ENCODE assay signal across 23 mouse cellular contexts in genomic region chrX:71108056-71108735, GRCm38 (mm10). TPM values are rescaled to one million over a fixed set of nuclear protein-coding genes. Genes with fewer than 3 reads are reported as not detected.
DNase-seq lines count a peak whose midpoint lies in the region; ATAC-seq and TF ChIP-seq lines count a peak whose summit lies in the region.
"Had no signal": no experiment of that assay in that cellular context is flagged by ENCODE, and none has a peak within 500 bp of the region (broad histone marks: within the 10 kb centered on the region; RNA-seq: fewer than 3 reads in every experiment).

No protein-coding gene starts in this region.

- H3K9me3 ChIP-seq in liver, embryonic 12.5 days (replicated peaks) = no peaks in the 10 kb centered on the region
- H3K9me3 ChIP-seq in midbrain, embryonic 15.5 days = no peaks in the 10 kb centered on the region
- H3K9me3 ChIP-seq: forebrain, embryonic 13.5 days; G1E; limb, embryonic 12.5 days; liver, embryonic 13.5 days; megakaryocyte, embryonic 14.5 days; midbrain, embryonic 13.5 days had no signal

- 69% methylated on average over 4 of the region's 4 CpGs for WGBS in liver, adult 2 months
- 64% methylated on average over 4 of the region's 4 CpGs for WGBS in liver, embryonic 12.5 days (ENCODE audit: insufficient replicate concordance)
- 84% methylated on average over 4 of the region's 4 CpGs for WGBS in midbrain, embryonic 15.5 days

- H3K27me3 ChIP-seq in liver, adult 2 months (ENCODE audit: control insufficient read depth, insufficient read depth, low read length) = no peaks in the 10 kb centered on the region
- peaks cover 7% of the 10 kb centered on the region; the same call in 1 of the 2 replicates for H3K27me3 ChIP-seq in liver, embryonic 12.5 days (replicated peaks)
- H3K27me3 ChIP-seq in midbrain, embryonic 15.5 days (replicated peaks) = no peaks in the 10 kb centered on the region
- H3K27me3 ChIP-seq: CH12.LX; forebrain, embryonic 13.5 days; liver, embryonic 13.5 days; midbrain, embryonic 13.5 days had no signal

- no peak overlapping the region for H3K27ac ChIP-seq in liver, adult 2 months (replicated peaks; ENCODE audit: insufficient read depth, low read depth, low read length)
- no peak overlapping the region for H3K27ac ChIP-seq in liver, embryonic 12.5 days
- H3K27ac ChIP-seq in brown adipose tissue, adult 24 weeks (replicated peaks; ENCODE audit: low read depth, low read length) = peak overlapping the region; percentile 88
- no peak overlapping the region for H3K27ac ChIP-seq in midbrain, embryonic 15.5 days
- H3K27ac ChIP-seq: forebrain, embryonic 13.5 days; hindbrain, embryonic 14.5 days; limb, embryonic 12.5 days; liver, embryonic 13.5 days; midbrain, embryonic 13.5 days had no signal

- H3K4me3 ChIP-seq in liver, adult 2 months (ENCODE audit: insufficient read depth, low read depth, low read length) = no peak overlapping the region
- H3K4me3 ChIP-seq in liver, embryonic 12.5 days = no peak overlapping the region
- H3K4me3 ChIP-seq in brown adipose tissue, adult 24 weeks (ENCODE audit: insufficient read depth, low read depth, low read length) = no peak overlapping the region
- H3K4me3 ChIP-seq in midbrain, embryonic 15.5 days = no peak overlapping the region
- H3K4me3 ChIP-seq: forebrain, embryonic 13.5 days; limb, embryonic 12.5 days; liver, embryonic 13.5 days; megakaryocyte, embryonic 14.5 days; midbrain, embryonic 13.5 days had no signal

- DNase-seq in gastrocnemius, adult 18-20 months (ENCODE audit: low spot score) = peak; percentile 52
- DNase-seq in gastrocnemius, postnatal 4 days (ENCODE audit: low spot score in 2 of 2) = no peak
- DNase-seq in liver, adult 2 months (ENCODE audit: extremely low read depth, low read depth, low spot score) = peak; percentile 25
- peak; percentile 43 for DNase-seq in lung, postnatal 36 days
- DNase-seq: B cell, adult 2 months; cerebellum, postnatal 36 days; gastrocnemius, postnatal 25 days; kidney, adult 18-20 months; kidney, postnatal 4 days; liver, embryonic 13.5 days; lung, embryonic 14.5 days; thymus, postnatal 25 days had no signal

- no peaks in the 10 kb centered on the region for H3K36me3 ChIP-seq in liver, adult 2 months (ENCODE audit: control insufficient read depth, insufficient read depth, low read length)
- no peaks in the 10 kb centered on the region for H3K36me3 ChIP-seq in liver, embryonic 12.5 days
- no peaks in the 10 kb centered on the region for H3K36me3 ChIP-seq in midbrain, embryonic 15.5 days (replicated peaks)
- H3K36me3 ChIP-seq: G1E; limb, embryonic 12.5 days; liver, embryonic 13.5 days; midbrain, embryonic 13.5 days had no signal

- H3K9ac ChIP-seq in liver, adult 2 months (ENCODE audit: low read depth, low read length) = no peak overlapping the region
- no peak overlapping the region for H3K9ac ChIP-seq in liver, embryonic 12.5 days
- no peak overlapping the region for H3K9ac ChIP-seq in midbrain, embryonic 15.5 days
- H3K9ac ChIP-seq: forebrain, embryonic 13.5 days; hindbrain, embryonic 14.5 days; limb, embryonic 12.5 days; liver, embryonic 13.5 days; lung, embryonic 14.5 days; midbrain, embryonic 13.5 days had no signal

- TF ChIP-seq POLR2A in liver, adult 2 months (IDR thresholded peaks at IDR 0.05; ENCODE audit: extremely low read depth, insufficient read depth, low read length) = no peak

- no peaks in the 10 kb centered on the region; the same call in 1 of the 2 replicates for H3K4me1 ChIP-seq in liver, adult 2 months (ENCODE audit: control insufficient read depth, insufficient read depth, low read length)
- H3K4me1 ChIP-seq in liver, embryonic 12.5 days = no peaks in the 10 kb centered on the region
- H3K4me1 ChIP-seq in brown adipose tissue, adult 24 weeks (ENCODE audit: control insufficient read depth, insufficient read depth, insufficient read length, low read length) = peaks cover 6% of the 10 kb centered on the region
- no peaks in the 10 kb centered on the region for H3K4me1 ChIP-seq in midbrain, embryonic 15.5 days
- H3K4me1 ChIP-seq: forebrain, embryonic 13.5 days; limb, embryonic 12.5 days; liver, embryonic 13.5 days; megakaryocyte, embryonic 14.5 days; midbrain, embryonic 13.5 days had no signal

- no peaks in the 10 kb centered on the region for H3K79me2 ChIP-seq in liver, adult 2 months (ENCODE audit: control insufficient read depth, insufficient read depth, low read length)

- ATAC-seq in liver, embryonic 12.5 days = no peak
- no peak for ATAC-seq in midbrain, embryonic 15.5 days (replicated peaks)
- ATAC-seq: forebrain, embryonic 13.5 days; inflammation-experienced regulatory T-cells, adult 6 months; midbrain, embryonic 13.5 days had no signal

- H3K4me2 ChIP-seq in liver, embryonic 12.5 days = no peak overlapping the region
- no peak overlapping the region for H3K4me2 ChIP-seq in midbrain, embryonic 15.5 days
- H3K4me2 ChIP-seq: forebrain, embryonic 13.5 days; hindbrain, embryonic 14.5 days; limb, embryonic 12.5 days; liver, embryonic 13.5 days; lung, embryonic 14.5 days; midbrain, embryonic 13.5 days had no signal

- no peak for TF ChIP-seq CTCF in liver, adult 2 months (IDR thresholded peaks at IDR 0.05; ENCODE audit: low read depth, low read length)

RNA-seq across cellular contexts. Expression of gene Mamld1, which starts 58.1 kb away (rescaled TPM):
- 1 to 10 TPM; 1.8 to 2.2 TPM for total RNA-seq in gastrocnemius, adult 18-20 months (2021)
- total RNA-seq in gastrocnemius, postnatal 4 days (2021) = 1 to 10 TPM; 6.8 to 7.0 TPM
- 0.27 and 0.37 TPM in 2 replicates for total RNA-seq in liver, adult 2 months (2014; rRNA removed)
- polyA plus RNA-seq in liver, adult 2 months (2012; rRNA removed) = 0.24 and 0.27 TPM in 2 replicates
- polyA plus RNA-seq in liver, embryonic 12.5 days (2016; fragmentation: Nextera tagmentation; extraction: Ambion mirVana) = 0.12 and 0.28 TPM in 2 replicates
- polyA plus RNA-seq in brown adipose tissue, adult 24 weeks (2012; ENCODE audit: insufficient read depth, insufficient read length, missing spikeins) = 5.8 and 14.1 TPM in 2 replicates
- 5.4 and 5.6 TPM in 2 replicates for polyA plus RNA-seq in midbrain, embryonic 15.5 days (2015; fragmentation: Nextera tagmentation; extraction: Ambion mirVana)
- total RNA-seq: CH12.LX, G1E had no signal
- polyA plus RNA-seq: G1E; inflammation-experienced regulatory T-cells, adult 6 months had no signal

Comparison
In these comparisons a context has a peak if more than half of its experiments do, and no peak if none do; other contexts are left out.
1. DNase-seq: peak in gastrocnemius, adult 18-20 months (single experiment), liver, adult 2 months (single experiment) and lung, postnatal 36 days (single experiment); none in gastrocnemius, postnatal 4 days (0 of 2).